Mouse (Mus musculus) heart, embryonic 11.5 days (tissue): ENCODE measurements around the gene Fez2. TPM values are rescaled to one million over a fixed set of nuclear protein-coding genes. Genes with fewer than 3 reads are reported as not detected.

Source experiments
- ATAC-seq: fragments of 200-750 bp; cut with Nextera tagmentation; replicated peaks from 2 replicates; pipeline ENCODE4 v1.8.0; 2017; ENCODE audit warnings: moderate library complexity; ENCODE audit not compliant: insufficient number of reproducible peaks, low FRiP score, low TSS enrichment
- H3K27ac ChIP-seq: fragments of 300-500 bp; sonication (generic); 2 replicates; pipeline ENCODE4 v1.5.1; 2014; ENCODE audit warnings: mild to moderate bottlenecking, low read depth, low read length
- H3K27me3 ChIP-seq: fragments of 300-500 bp; sonication (generic); 2 replicates; pipeline ENCODE4 v1.6.1; 2014; ENCODE audit warnings: mild to moderate bottlenecking, low read length, mixed read lengths; ENCODE audit not compliant: control insufficient read depth, insufficient read depth
- H3K36me3 ChIP-seq: fragments of 300-500 bp; sonication (generic); 2 replicates; pipeline ENCODE4 v1.6.1; 2014; ENCODE audit warnings: mild to moderate bottlenecking, low read length, moderate library complexity, mixed read lengths; ENCODE audit not compliant: control insufficient read depth, insufficient read depth
- H3K4me1 ChIP-seq: fragments of 300-500 bp; sonication (generic); 2 replicates; pipeline ENCODE4 v1.6.1; 2014; ENCODE audit warnings: low read length; ENCODE audit not compliant: control insufficient read depth, insufficient read depth
- H3K4me2 ChIP-seq: fragments of 300-500 bp; sonication (generic); 2 replicates; pipeline ENCODE4 v1.6.1; 2014; ENCODE audit warnings: mild to moderate bottlenecking, moderate library complexity
- H3K4me3 ChIP-seq: fragments of 300-500 bp; sonication (generic); 2 replicates; pipeline ENCODE4 v1.5.1; 2014; ENCODE audit warnings: low read depth, low read length
- H3K9ac ChIP-seq: fragments of 300-500 bp; sonication (generic); 2 replicates; pipeline ENCODE4 v1.6.1; 2014; ENCODE audit warnings: mild to moderate bottlenecking, low read depth, low read length, moderate library complexity
- H3K9me3 ChIP-seq: fragments of 300-500 bp; sonication (generic); replicated peaks from 2 replicates; pipeline ENCODE4 v1.6.1; 2016; ENCODE audit warnings: low read length; ENCODE audit not compliant: control insufficient read depth
- WGBS: fragments of 180-500 bp; shearing (Covaris S2); extraction: QIAGEN DNeasy Blood & Tissue Kit; methylation state at CpG from one replicate; pipeline ENCODE4 v1.1.7; 2014; ENCODE audit not compliant: insufficient replicate concordance; 5-methylcytosine and 5-hydroxymethylcytosine counted together
- polyA plus RNA-seq: library from polyadenylated mRNA; unstranded; fragments of >200 nt; fragmentation: Nextera tagmentation; extraction: Ambion mirVana; gene quantifications from 2 replicates; pipeline ENCODE4 v1.2.1, GENCODE M21; 2014

Fez2 gene
- 43.5 and 55.5 TPM in 2 replicates for polyA plus RNA-seq

- H3K4me2 ChIP-seq = peak within 1 kb of the TSS; percentile 87
- no peaks in the 10 kb centered on the region for H3K9me3 ChIP-seq
- peak within 1 kb of the TSS; percentile 88 for H3K9ac ChIP-seq
- ATAC-seq = peak; percentile 95
- no peaks in the 10 kb centered on the region for H3K36me3 ChIP-seq
- peak within 1 kb of the TSS; percentile 71 for H3K4me3 ChIP-seq
- H3K27me3 ChIP-seq = no peaks in the 10 kb centered on the region
- peak within 1 kb of the TSS; percentile 96 for H3K27ac ChIP-seq
- H3K4me1 ChIP-seq = 0 out of 2 replicates have a peak, but pooled peaks cover 3% of the 10 kb centered on the region
- 1% methylated on average over 54 of the region's 67 CpGs for WGBS
Observed at GRCm38 (mm10) chr17:78417381-78418281, at the start of gene Fez2. Fez2 (minus strand) TSS chr17:78418152.

- Histone ChIP-seq H3K4me2 (no peak overlapping the region), H3K4me3 (no peak overlapping the region), H3K27me3 (no peaks in the 10 kb centered on the region), H3K4me1 (no peaks in the 10 kb centered on the region), H3K36me3 (no peaks in the 10 kb centered on the region), H3K9me3 (no peaks in the 10 kb centered on the region), H3K27ac (no peak overlapping the region), H3K9ac (no peak overlapping the region)
- WGBS = 88% methylated on average over 8 of the region's 8 CpGs
- no peak for ATAC-seq
Observed at GRCm38 (mm10) chr17:78465500-78465899, 47.5 kb upstream of the Fez2 start.

GRCm38 (mm10) chr17:78465071-78465470 is 47.1 kb upstream of the Fez2 start:
- Histone ChIP-seq H3K27ac (no peak overlapping the region), H3K9me3 (0 out of 2 replicates have a peak, but pooled peaks cover 2% of the 10 kb centered on the region), H3K36me3 (no peaks in the 10 kb centered on the region), H3K4me1 (no peaks in the 10 kb centered on the region), H3K4me2 (no peak overlapping the region), H3K9ac (no peak overlapping the region), H3K27me3 (no peaks in the 10 kb centered on the region), H3K4me3 (no peak overlapping the region)
- ATAC-seq = no peak
- WGBS = 80% methylated on average over 3 of the region's 3 CpGs

- Histone ChIP-seq H3K27ac (no peak overlapping the region), H3K4me1 (no peaks in the 10 kb centered on the region), H3K27me3 (no peaks in the 10 kb centered on the region), H3K36me3 (no peaks in the 10 kb centered on the region), H3K4me3 (no peak overlapping the region), H3K9me3 (0 out of 2 replicates have a peak, but pooled peaks cover 2% of the 10 kb centered on the region), H3K9ac (no peak overlapping the region), H3K4me2 (no peak overlapping the region)
- 69% methylated on average over 8 of the region's 8 CpGs for WGBS
- no peak for ATAC-seq
Observed at GRCm38 (mm10) chr17:78460140-78460539, 42.2 kb upstream of the Fez2 start.

- H3K4me3 ChIP-seq = no peak overlapping the region
- 78% methylated on average over 9 of the region's 9 CpGs for WGBS
- no peak overlapping the region for H3K4me2 ChIP-seq
- no peak overlapping the region for H3K27ac ChIP-seq
- no peaks in the 10 kb centered on the region for H3K36me3 ChIP-seq
- no peaks in the 10 kb centered on the region for H3K4me1 ChIP-seq
- H3K9ac ChIP-seq = no peak overlapping the region
- H3K27me3 ChIP-seq = no peaks in the 10 kb centered on the region
- 0 out of 2 replicates have a peak, but pooled peaks cover 2% of the 10 kb centered on the region for H3K9me3 ChIP-seq
- no peak for ATAC-seq
Observed at GRCm38 (mm10) chr17:78455556-78455955, 37.6 kb upstream of the Fez2 start.

GRCm38 (mm10) chr17:78455114-78455513 is 37.2 kb upstream of the Fez2 start:
- H3K9me3 ChIP-seq = 0 out of 2 replicates have a peak, but pooled peaks cover under 1% of the 10 kb centered on the region
- no peak overlapping the region for H3K4me3 ChIP-seq
- H3K27ac ChIP-seq = no peak overlapping the region
- H3K4me2 ChIP-seq = no peak overlapping the region
- H3K36me3 ChIP-seq = no peaks in the 10 kb centered on the region
- no peak overlapping the region for H3K9ac ChIP-seq
- ATAC-seq = no peak
- H3K27me3 ChIP-seq = no peaks in the 10 kb centered on the region
- 37% methylated on average over 11 of the region's 11 CpGs for WGBS
- H3K4me1 ChIP-seq = no peaks in the 10 kb centered on the region

- no peaks in the 10 kb centered on the region for H3K9me3 ChIP-seq
- no peaks in the 10 kb centered on the region for H3K27me3 ChIP-seq
- no peak overlapping the region for H3K4me2 ChIP-seq
- 78% methylated on average over 21 of the region's 21 CpGs for WGBS
- H3K4me1 ChIP-seq = no peaks in the 10 kb centered on the region
- no peak overlapping the region for H3K4me3 ChIP-seq
- ATAC-seq = no peak
- no peak overlapping the region for H3K9ac ChIP-seq
- H3K27ac ChIP-seq = no peak overlapping the region
- H3K36me3 ChIP-seq = no peaks in the 10 kb centered on the region
Observed at GRCm38 (mm10) chr17:78454189-78454977, 36.4 kb upstream of the Fez2 start.

- Histone ChIP-seq H3K27me3 (no peaks in the 10 kb centered on the region), H3K4me1 (no peaks in the 10 kb centered on the region), H3K27ac (no peak overlapping the region), H3K4me3 (no peak overlapping the region), H3K36me3 (no peaks in the 10 kb centered on the region), H3K4me2 (no peak overlapping the region), H3K9me3 (no peaks in the 10 kb centered on the region), H3K9ac (no peak overlapping the region)
- 79% methylated on average over 5 of the region's 5 CpGs for WGBS
- no peak for ATAC-seq
Observed at GRCm38 (mm10) chr17:78453529-78453928, 35.6 kb upstream of the Fez2 start.
